Mouse (Mus musculus): Measurements from ENCODE around the gene Slc41a1.
A peak's percentile ranks its signal among the peaks of the same experiment; 100 is the strongest.
"Not testable (repeated sequence)": the region's sequence is repeated elsewhere in the genome, so short reads cannot be mapped to it uniquely, and the experiment has no call there.

The Slc41a1 gene

DNA sequence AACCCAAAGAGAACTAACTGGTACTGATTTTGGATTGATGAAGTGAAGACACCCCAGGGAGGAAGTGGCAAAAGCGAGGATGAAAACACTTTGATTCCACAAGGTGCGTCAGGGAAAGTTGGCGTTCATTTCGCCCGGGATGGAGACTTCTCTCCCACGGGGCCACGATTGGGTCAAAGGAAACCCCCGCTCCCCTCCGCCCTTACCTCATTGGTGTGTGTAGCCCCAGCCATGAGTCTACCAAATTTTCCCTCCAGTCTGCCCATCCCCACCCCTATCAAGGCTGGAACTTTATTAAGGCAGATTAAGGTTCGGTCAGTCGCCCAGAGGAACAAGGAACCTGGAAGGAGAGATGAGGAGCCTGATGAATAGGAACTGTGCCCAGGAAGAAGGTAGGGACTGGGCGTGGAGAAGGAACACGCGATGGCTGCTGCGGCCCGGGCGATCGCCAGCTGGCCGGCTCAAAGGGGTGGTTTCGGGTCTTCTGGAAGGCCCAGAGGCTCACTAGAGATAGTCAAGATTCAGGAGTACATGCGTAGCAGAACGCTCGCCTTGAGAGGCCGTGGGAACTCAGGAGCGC lies at the start of gene Slc41a1:
Gene Slc41a1 (plus strand): TSS at position 287 of the 580 bp plus-strand sequence.
- no peak for DNase-seq

DNA sequence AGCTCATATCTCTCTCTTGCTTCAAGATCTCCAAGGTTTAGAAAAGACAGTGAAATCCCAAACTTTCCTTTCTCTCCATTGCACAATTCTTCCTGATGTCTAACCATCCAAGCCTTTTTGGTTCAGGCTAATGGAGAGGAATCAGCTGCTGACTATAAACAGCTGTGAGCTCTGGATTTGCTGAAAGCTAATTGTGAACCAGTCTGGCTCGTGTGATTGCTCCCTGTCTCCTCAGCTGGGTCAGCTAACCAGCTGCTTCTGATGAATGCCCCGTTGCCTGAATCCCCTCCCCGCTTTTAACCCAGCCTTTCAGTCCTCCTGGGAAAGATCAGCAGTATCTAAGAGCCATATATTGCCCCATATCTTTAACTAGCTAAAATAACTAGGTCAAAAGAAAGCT lies 32.7 kb upstream of the Slc41a1 start:
- DNase-seq = no peak

DNA sequence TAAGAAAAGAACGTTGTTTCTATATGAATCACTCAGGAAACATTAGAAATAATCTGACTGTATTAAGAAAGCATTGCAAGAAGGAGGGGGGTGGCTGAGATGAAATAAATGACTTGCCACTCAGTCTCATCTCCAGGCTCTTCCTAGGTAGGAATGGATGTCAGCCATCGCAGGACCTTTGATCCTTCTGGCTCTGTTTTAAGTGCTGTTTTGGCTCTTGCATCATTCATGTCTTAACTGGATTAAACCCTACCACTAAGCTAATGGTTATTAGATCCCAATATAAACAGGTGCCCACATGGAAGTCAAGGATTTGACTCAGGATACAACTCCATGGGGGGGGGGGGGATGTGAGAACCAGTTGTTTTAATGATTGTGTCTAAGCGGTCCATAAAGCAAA lies 32.1 kb upstream of the Slc41a1 start:
- DNase-seq = no peak

DNA sequence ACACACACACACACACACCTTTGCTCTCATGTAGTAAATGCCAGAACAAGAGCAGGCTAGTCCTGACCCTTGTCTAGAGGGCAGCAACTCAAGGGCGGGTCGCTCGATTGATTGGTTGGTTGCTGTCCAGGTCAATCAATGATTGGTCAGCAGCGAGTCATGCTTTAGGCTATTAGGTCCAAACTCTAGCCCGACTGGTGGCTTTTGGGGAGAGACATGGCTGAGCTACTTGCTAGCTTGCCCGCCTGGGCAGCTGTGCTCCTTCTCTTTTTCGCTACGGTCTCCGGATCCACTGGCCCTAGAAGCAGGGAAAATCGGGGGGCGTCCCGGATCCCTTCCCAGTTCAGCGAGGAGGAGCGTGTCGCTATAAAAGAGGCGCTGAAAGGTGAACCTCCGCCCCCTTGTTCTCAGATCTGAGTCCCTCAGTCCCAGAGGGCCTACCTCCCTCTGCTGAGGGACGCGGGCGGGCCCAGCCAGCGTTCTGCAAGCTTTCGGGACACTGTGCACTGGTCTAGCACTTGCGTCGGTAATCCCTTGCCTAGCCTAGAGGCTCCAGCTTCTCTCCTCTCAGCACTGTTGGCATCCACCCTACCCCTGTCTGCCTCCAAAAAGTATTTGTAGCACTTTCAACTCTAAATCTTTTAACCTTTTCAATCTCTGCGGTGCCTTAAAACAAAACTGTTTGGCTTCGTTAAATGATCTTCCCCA lies 29.9 kb upstream of the Slc41a1 start, which contains the start of gene Pm20d1:
Gene Pm20d1 (plus strand): TSS at position 180 of the 708 bp plus-strand sequence.
- peak; percentile 7 to 9 for DNase-seq

DNA sequence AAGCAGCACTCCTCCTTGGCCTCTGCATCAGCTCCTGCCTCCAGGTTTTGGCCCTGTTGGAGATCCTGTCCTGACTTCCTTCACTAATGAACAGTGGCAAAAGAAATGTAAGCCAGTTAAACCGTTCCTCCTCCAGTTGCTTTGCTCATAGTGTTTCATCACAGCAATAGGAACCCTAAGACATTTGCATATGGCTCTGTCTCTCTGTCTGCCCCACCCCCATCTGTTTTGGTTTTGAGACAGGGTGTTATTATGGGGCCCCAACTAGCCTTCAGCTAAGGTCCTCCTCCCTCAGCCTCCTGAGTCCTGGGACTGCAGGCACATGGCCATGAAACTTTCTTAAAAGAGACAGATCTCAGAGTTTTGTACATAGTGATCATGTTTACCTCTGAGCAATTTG lies 27.3 kb upstream of the Slc41a1 start:
- no peak for DNase-seq

DNA sequence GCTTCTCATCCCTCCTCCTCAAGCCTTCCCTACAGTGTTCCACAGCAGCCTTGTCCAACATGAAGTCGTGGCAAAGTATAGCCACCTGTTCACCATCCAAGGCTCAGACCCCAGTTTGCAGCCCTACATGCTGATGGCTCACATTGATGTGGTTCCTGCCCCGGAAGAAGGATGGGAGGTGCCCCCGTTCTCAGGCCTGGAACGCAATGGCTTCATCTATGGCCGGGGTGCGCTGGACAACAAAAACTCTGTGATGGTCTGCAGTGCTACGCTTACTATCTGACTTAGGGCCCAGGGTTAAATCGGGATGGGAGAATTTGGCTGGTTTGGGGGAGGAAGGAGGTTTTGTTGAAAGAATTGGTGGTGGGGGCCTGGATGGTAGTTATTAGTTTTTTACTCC lies 26.2 kb upstream of the Slc41a1 start:
- no peak for DNase-seq

DNA sequence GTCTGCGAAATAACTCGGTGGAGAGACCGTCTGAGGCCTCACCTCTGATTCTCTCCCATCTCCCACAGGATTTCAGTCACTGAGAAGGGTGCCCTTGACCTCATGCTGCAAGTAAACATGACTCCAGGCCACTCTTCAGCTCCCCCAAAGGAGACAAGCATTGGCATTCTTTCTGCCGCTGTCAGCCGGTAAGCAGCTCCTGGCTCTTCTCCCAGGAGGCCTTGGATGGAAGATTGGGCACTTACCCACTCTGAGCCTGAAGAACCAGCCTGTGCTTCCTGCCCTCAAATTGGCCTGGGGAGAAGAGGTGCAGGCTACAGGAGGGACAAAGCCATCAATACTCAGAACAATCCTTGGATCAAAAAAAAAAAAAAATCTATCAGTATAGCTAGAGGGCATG lies 24.6 kb upstream of the Slc41a1 start:
- peak; percentile 12 to 19 for DNase-seq

DNA sequence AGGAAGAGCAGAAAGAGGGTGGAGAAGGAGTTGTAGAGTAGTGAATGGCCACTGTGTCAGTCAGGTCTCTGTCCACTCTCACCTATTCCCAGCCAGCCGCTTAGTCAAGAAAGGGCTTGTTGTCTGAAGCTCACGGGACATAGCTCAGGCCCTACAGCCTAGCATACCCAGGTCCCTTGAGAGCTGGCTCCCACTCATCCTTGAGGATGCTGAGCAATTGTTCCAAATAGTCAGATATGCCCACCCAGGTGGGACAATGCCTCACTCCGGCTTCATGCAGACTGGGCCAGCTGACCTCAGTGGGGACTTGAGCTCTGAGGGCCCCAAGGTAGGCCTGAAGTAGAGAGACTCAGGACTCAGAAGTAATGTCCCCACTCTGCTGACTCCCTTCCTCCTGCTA lies 23.1 kb upstream of the Slc41a1 start:
- no peak for DNase-seq

DNA sequence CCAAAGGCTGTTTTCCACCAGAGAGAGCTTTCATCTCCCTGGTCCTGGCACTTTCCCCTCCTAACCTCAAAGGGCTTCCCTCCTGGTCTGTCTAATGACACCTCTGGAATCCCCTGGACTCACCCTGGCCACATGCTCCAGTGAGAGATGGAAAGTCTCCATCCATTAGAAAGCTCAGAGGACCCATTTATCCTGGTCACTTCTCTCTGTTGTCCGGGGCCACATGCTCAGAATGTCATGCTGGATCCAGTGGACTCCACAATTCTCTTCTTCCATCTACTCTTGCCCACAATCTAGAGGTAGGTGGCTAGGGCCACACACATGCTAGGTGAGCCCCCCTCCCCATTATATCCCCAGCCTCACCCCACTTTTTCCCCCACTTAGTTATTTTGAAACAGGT lies 18.3 kb upstream of the Slc41a1 start:
- no peak for DNase-seq

DNA sequence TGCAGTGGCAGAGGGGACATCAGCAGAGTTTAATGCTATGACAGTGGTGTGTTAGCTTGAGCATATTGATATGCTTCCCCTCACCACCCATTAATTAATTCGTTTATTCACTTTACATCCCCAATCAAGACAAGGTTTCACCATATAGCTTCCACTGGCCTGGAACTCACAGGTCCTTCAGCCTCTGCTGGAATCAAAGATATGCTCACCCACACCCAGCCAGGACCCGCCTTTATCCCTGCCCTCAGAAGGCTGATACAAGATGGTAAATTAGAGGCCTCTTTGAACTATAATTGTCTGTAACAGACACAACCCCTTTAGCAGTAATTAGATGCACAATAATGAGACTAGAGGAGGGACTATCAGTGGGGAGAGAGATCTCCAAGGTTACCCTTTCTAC lies 17.6 kb upstream of the Slc41a1 start:
- no peak for DNase-seq

DNA sequence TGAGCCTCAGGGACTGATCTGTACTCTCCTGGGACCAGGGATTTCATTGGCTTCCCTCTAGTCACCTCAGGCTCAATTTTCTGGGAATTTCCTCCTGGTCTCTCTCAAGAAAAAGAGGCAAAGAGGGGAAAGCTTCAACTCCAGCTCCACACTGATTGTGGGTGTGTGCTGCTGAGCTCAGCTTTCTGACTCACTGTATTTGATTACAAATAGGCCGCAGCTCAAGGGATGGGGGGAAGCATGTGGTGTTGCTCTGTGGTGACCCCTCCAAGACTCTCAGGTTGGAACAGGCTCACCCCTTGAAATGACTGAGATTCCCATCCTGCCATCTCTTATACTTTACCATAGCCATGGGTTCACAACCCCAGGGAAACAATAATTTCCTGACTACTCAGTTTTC lies 15.9 kb upstream of the Slc41a1 start:
- DNase-seq = no peak

DNA sequence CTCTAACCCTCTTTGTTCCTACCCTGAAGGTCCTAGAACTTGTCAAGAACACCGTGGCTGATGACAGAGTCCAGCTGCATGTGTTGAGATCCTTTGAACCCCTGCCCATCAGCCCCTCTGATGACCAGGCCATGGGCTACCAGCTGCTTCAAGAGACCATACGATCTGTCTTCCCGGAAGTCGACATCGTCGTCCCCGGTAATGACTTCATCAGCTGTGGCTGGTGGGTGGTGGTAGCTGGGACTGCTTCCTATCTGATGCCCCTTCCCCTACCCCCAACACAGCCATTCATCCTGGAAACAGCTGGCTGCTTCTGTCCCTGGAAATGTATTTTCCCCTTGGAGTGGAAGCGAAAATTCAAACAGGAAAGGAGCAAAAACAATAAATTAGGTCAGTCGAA lies 15.3 kb upstream of the Slc41a1 start:
- DNase-seq = no peak

DNA sequence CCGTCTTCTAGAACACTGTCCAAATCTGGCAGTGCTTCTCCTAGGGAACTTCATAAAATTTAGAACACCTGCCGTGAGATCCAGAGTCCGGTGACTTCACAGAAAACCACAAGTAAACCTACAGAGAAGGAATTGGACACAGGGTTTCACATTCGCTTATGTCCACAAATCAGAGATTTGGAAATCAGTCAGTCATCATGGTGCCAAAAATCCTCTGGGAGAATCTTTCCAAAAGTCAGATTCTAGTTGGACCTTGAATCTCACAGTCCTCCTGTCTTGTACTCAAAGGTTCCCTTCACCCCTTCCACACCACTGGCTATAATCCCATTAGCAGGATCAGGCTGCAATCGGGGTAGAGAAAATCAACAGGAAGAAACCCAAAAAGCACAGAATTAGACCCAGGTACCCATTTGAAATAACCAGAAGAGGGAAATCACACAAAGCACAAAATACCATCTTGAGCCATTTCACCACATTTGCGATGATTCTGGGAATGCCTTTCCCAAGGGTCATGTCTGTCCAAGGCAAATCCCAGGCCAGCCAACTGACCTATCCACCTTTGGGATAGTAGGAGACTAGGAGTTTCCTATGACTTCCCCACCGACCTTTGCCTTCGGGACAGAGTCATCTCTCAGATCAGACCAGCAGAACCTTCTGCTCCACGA lies 14.5 kb upstream of the Slc41a1 start:
- no peak for DNase-seq

DNA sequence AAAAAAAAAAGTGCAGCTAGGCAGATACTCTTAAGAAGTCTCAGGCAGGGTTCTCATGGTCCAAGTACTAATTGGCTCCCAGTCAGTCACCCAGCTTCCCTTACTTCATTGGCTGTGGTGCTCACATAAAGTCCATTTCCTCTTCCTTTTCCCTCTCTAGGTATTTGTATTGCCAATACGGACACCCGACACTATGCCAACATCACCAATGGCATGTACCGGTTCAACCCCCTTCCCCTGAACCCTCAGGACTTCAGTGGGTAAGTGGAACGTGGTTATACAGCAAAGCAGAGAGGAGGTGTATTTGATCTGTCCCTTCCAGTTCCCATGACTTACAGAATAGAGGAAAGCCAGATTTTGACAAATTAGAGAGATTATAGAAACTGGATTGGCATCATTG lies 13.6 kb upstream of the Slc41a1 start:
- DNase-seq = no peak

DNA sequence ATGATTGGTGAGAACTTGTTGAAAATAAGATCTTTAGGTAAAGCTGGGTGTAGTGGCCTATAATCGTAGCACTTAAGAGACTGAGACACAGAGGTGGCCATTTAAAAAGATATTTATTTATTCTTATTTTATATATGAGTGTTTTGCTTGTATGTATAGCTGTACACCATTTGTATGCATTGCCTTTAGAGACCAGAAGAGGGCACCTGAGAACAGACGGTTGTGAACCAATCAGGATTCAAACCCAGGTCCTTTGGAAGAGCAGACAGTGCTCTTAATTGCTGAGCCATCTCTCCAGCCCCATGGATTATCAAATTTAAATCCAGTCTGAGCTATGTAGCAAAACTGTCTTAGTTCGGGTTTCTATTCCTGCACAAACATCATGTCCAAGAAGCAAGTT lies 13.1 kb upstream of the Slc41a1 start:
- DNase-seq = no peak

DNA sequence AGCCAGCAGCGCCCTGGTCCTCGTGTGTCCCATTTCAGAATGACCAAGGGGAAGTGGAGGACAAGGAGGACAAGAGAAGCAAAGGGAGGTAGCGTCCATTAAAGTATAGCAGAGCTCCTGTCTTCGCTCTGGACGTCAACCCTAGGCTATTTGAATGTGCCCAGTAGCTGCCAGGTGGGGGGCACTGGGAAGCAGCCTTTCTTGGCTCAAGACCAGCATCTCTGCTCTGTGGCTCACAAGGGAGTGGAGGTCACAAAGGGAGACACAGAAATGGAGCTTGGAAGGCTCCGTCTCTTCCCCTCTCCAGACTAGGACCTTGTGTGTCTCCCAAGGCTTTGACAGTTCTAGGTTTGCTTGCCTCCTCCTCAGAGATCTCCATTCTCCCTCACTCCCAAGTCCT lies 10.4 kb upstream of the Slc41a1 start:
- DNase-seq = no peak

DNA sequence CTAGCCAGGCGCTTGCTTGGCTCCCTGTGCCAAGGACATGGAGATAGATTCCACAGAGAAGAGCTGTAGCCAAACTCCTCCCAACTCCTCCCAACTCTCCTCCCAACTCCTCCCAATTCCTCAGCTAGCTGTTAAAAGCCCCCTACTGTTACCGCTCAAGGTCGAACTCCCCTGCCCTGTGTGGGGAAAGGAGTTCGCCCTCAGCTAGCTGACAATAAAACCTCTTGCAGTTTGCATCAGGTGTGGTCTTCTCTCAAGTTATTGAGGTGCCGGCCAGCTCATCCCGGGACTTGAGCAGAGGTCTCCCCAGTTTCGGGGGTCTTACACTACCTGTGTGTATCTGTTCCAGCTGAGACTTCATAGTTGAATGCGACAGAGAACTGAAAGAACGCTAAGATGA lies 6.9 kb upstream of the Slc41a1 start:
- DNase-seq = not testable (repeated sequence)

DNA sequence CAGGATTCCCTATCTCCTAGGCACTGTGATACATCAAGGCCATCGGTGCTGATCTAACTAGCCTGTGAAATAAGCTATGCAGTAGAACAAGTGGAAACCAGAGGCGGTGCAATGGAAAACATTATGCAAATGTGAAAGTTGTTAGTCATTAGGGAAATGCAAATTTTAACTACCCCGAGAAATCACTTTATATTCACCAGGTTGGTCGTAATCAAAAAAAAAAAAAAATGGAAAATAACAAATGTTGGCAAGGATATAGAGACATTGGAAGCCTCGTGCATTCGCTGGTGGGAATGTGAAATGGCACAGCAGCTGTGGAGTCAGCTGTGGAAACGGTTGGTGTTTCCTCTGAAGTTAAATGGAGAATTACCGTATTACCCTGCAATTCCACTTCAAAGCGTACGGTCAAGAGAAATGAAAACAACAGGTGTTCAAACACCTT lies 6.4 kb upstream of the Slc41a1 start:
- DNase-seq = no peak

DNA sequence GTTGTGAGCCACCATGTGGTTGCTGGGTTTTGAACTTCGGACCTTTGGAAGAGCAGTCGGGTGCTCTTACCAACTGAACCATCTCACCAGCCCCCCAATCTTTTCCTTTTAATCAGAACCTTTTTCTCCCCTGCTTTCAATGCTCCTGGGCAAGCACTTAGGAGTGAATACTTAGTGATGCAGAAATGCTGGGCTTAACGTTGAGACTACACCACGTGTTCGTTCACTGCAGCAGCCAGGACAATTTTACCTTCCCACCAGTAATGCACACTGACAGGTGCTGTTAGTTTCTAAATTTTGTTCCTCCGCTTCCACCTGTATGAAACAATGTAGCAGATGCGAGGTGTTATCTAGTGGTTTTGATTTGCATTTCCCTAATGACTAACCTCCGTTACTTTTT lies 5.0 kb upstream of the Slc41a1 start:
- no peak for DNase-seq

DNA sequence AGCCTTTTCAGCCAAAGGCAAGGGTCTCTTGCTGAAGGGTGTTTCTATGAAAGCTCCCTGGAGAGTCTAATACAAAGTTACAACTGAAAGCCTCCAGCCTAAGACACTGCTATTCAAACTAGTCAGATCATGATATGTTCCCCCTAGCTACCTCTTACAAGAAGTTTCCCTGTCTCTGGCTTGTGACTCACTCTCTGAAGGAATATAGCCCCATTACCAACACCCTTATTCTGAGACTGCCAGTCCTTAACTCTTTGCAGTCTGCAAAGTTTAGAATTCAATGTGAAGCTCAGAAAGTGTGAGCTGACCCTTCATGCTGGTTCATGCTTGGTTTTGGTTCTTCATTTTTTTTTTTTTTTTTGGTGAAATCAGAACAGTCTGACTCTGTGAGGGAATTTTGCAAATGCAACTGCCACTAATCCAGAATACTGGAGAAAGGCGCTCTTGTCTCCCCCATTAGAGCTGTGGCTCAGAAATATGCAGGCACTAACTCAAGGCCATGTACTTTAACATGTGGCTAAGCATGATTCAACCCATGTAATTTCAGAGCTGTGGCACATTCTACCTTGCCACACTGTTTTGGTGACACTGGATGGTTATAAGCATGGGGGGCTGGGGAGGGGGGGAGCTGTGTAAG lies 4.3 kb upstream of the Slc41a1 start:
- no peak for DNase-seq

DNA sequence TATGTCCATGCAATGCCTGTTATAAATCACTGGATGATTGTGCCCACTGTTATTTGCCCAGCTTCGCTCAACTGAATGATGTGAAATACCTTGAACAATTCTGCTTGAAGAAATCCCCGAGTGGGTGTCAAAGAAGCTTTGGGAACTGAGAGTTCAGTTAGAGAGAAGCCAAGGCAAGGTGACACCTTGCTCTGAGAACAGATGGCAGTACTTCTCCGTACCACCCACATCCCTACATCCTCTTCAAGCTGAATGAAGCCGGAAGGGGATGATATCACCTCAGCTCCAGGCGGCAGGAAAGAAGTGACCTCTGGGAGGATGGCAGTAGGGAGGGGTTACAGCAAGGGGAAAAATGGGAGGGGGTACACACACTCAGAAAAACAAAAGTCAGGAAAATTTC lies 3.7 kb upstream of the Slc41a1 start:
- no peak for DNase-seq

DNA sequence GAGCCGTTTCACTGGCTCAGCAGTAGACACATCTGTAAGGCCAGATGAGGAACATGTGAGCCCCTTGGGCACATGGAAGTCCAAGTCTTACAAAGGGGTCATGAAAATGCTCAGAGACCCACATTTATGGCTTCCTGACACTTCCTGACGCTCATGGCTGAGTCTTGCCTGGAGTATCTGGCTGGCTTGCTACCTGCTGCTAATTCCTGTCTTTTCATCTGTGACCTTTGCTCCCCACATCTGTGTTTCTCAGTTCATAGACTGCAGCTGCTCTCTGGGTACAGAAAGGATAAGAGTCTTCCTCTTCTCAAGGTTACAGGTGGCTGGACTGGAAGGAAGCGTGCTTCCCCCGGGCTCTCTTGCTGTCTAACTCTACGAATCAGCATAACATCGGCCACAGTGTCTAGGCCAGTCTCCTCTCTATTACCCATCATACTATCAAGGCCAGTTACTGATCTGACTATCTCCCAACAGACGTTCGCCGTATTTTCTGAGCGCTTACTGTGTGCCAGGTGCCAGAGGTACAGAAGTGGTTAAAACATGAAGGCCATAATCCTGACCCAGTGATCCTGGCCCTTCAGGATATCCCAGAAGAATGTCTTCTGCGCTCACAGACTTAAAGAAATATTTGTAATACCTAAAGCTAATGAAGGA lies 2.6 kb upstream of the Slc41a1 start:
- DNase-seq = no peak

DNA sequence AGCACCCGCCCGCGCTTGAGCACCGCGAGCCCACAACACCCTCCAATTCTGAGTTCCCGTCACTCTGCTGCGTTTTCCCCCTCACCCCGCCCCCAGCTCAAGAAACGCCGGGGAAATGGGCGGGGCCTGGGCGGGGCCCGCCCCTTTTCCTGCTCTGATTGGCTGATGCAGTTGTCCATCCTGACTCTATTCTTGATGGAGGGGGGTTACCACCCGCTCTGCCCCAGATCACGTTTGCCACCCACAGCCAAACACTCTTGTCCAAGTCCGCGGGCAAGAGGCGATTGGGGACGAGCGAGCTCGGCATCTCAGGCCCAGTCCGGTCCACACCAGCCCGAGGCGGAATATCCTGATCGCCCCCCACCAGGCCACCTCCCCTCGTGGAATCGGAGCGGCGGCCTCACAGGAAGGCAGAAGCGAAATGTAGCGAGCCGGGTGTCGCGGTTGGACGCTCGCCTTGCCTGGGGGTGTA lies 530 bp downstream of the Slc41a1 start:
- DNase-seq = peak; percentile 89 to 93

All from cerebellum, adult 18-20 months (tissue).